Mouse (Mus musculus): ENCODE measurements around the gene Nasp.

GRCm38 (mm10) chr4:116657971-116658370 lies 30.2 kb upstream of the Nasp start:
- TF ChIP-seq CTCF (IDR thresholded peaks at IDR 0.05; ENCODE audit: low read depth, low read length) (no peak), GATA1 (IDR thresholded peaks at IDR 0.05; ENCODE audit: borderline replicate concordance, low read length) (no peak), GATA2 (IDR thresholded peaks at IDR 0.05; ENCODE audit: borderline replicate concordance, low read depth, low read length) (no peak), POLR2AphosphoS5 (IDR thresholded peaks at IDR 0.05; ENCODE audit: insufficient replicate concordance, low read depth, low read length) (no peak), TAL1 (conservative IDR thresholded peaks at IDR 0.05; ENCODE audit: low read depth, low read length) (no peak)
